Mouse (Mus musculus) cerebellum, adult 8-10 months (tissue): ENCODE results near the gene Stk11ip.

Source experiments
- DNase-seq: peaks from one replicate; pipeline ENCODE4 v3.0.0; 2022

Gene Stk11ip

GRCm38 (mm10) chr1:75573715-75574114, 52.4 kb downstream of the Stk11ip start:
- no peak for DNase-seq

- DNase-seq = peak; percentile 59
Measured at GRCm38 (mm10) chr1:75574476-75575310, 53.4 kb downstream of the Stk11ip start.

- no peak for DNase-seq
Measured at GRCm38 (mm10) chr1:75581936-75582624, 60.8 kb downstream of the Stk11ip start.

GRCm38 (mm10) chr1:75582625-75582956, 61.3 kb downstream of the Stk11ip start:
- DNase-seq = no peak

- no peak for DNase-seq
Measured at GRCm38 (mm10) chr1:75583034-75583433, 61.7 kb downstream of the Stk11ip start.

- no peak for DNase-seq
Measured at GRCm38 (mm10) chr1:75586791-75587190, 65.5 kb downstream of the Stk11ip start.
